Mouse (Mus musculus) brain, embryonic 14.5 days (tissue): ENCODE measurements at regions not wholly inside any gene's neighbourhood (a gene's known extent, or its start where the extent isn't known, plus 50 kb on each side); places are given as distances from the start of the nearest gene placed in this dataset.

ENCODE experiments used
- DNase-seq: peaks from one replicate; pipeline ENCODE4 v3.0.0-alpha.2; 2011; ENCODE audit warnings: low read depth
- CTCF ChIP-seq: fragments of 200-500 bp; IDR thresholded peaks from 2 replicates; pipeline ENCODE4 v1.5.1; 2012; ENCODE audit warnings: inconsistent platforms, mild to moderate bottlenecking, moderate library complexity, borderline replicate concordance; ENCODE audit not compliant: insufficient read depth, insufficient read length; ENCODE audit errors: extremely low read depth
- POLR2A ChIP-seq: fragments of 200-500 bp; IDR thresholded peaks from 2 replicates; pipeline ENCODE4 v1.6.1; 2012; ENCODE audit warnings: mild to moderate bottlenecking, inconsistent platforms, borderline replicate concordance; ENCODE audit not compliant: poor library complexity, insufficient read depth, insufficient read length, severe bottlenecking; ENCODE audit errors: extremely low read depth

DNA sequence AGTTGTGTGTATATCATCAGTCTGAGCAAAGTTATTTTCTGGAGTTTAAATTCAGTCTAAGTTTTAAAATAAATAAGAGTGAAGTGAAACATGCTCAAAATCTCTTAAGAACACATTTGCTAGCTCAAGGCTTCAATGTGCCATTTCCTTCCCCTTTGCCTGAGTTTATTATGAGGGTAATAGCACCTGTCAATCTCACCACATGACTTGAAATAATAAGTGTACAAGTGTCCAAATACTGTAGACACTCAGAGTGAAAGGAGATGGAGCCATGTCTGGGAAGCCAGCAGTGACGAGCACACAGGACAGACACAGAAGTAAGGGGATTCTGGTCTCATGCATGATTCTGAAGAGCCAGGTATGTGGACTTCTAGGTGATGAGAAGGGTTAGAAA lies 72.2 kb upstream of the Oprm1 start:
- DNase-seq, result no peak
- no peak for TF ChIP-seq POLR2A
- TF ChIP-seq CTCF, result no peak
